Mouse (Mus musculus) ovary, adult 10 weeks (tissue): ENCODE results near the gene Crp. TPM values are rescaled to one million over a fixed set of nuclear protein-coding genes. Genes with fewer than 3 reads are reported as not detected.

Experiments used
- polyA plus RNA-seq: library from polyadenylated mRNA; stranded (reverse); fragments of 350-450 nt; fragmentation: Illumina TruSeq; extraction: RNeasy Lipid Tissue Mini Kit (QIAGEN cat#74804); gene quantifications from one replicate; pipeline ENCODE4 v1.2.3, GENCODE M21; 2014

Crp gene
- 0.37 TPM for polyA plus RNA-seq

DNA sequence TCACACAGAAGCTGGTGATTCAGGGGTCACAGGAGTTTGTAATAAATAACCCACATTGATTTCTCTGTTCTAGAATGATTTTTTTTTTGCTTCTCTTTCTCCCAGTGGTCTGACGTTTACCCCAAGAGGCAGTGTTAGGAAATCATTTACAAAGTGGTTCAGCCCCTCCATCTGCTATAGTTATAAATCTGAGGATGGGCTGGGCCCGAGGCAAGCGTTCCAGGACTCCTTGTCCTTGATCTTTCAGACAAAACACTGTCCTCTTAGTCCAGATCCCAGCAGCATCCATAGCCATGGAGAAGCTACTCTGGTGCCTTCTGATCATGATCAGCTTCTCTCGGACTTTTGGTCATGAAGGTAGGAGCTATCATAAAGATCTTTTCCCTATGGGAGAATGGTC, at the start of gene Crp:
Crp (plus strand) TSS at position 212 of the 400 bp plus-strand sequence.

Other genes starting within 250 kb of the Crp start
- 2.1 TPM for gene Slamf9, start 222.7 kb upstream of the Crp start, polyA plus RNA-seq
- not detected for gene Igsf9, start 216.3 kb upstream of the Crp start, polyA plus RNA-seq
- gene Tagln2, start 198.0 kb upstream of the Crp start, polyA plus RNA-seq = 18.8 TPM
- gene Cfap45, start 177.3 kb upstream of the Crp start, polyA plus RNA-seq = 3.6 TPM
- not detected for gene Vsig8, start 142.1 kb upstream of the Crp start, polyA plus RNA-seq
- gene Slamf8, start 107.5 kb upstream of the Crp start, polyA plus RNA-seq = 0.91 TPM
- not detected for gene Fcrl6, start 95.5 kb upstream of the Crp start, polyA plus RNA-seq
- 2.3 TPM for gene Dusp23, start 65.1 kb upstream of the Crp start, polyA plus RNA-seq
- not detected for gene Apcs, start 197.0 kb downstream of the Crp start, polyA plus RNA-seq